Mouse (Mus musculus) heart, postnatal 4 days (tissue): ENCODE results near the gene Cers6. TPM values are rescaled to one million over a fixed set of nuclear protein-coding genes. Genes with fewer than 3 reads are reported as not detected.

Experiments
- DNase-seq: peaks from one replicate; pipeline ENCODE4 v3.0.0; 2021
- total RNA-seq, 2 experiments: library from RNA; stranded (reverse); gene quantifications; 2 replicates each; pipeline ENCODE4 v1.2.3; 2021

The Cers6 gene
- total RNA-seq, 2 experiments from 2014 or later = 20.7 to 24.4 TPM

DNA sequence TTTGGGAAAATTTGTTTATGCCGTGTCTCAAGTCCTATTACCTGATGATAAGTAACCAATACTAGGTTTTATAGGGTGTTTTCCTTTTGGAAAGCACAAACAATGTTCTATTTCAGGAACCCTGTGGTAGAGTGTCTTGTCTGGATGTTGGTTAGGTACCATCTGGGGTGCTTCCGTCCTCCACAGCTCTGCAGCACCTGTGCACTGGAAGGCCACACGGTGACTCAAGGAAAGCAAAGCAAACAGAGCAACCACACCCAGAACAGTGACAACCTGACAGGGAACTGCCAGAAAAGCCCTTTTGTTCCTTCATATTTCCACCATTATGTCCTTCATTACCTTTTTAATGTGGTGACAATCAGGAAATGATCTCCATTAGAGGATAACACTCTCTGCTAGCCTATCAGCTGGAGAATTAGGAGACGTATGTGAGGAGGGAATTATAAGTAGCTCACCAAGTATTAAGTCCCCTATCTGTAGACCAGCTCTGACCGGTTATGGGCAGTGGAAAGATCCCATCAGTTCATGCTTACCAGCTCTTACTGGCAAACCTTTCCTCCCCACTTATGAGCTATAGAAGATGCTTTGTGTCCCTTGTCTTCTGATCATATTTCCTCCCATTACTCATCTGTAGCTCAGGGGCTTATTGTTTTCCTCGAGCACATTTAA, 158.7 kb downstream of the Cers6 start:
- no peak for DNase-seq

DNA sequence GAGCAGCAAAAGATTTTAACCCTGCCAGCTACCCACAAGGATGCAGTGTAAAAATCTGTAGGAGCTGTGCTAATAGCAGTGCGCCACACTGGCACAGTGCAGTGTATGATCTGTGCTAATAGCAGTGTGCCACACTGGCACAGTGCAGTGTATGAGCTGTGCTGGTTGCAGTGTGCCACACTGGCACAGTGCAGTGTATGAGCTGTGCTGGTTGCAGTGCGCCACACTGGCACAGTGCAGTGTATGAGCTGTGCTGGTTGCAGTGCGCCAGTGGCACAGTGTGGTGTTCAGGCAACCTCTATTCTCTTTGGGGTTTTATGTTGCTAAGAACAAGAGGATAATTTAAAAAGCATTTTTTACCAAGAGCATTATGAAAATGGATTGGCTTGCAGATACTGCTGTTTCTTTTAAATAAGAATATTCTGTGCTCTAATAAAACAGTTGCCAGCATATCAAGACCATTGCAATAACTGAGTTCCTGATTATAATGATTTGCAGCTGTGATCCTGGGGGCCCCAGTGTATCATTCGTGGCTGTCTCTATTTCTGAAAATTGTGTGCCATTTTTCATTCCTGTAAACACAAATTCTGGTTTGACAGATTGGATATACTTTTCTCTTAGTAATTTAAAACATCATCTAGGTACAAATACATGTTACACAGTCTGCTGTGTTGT, 159.5 kb downstream of the Cers6 start:
- no peak for DNase-seq

DNA sequence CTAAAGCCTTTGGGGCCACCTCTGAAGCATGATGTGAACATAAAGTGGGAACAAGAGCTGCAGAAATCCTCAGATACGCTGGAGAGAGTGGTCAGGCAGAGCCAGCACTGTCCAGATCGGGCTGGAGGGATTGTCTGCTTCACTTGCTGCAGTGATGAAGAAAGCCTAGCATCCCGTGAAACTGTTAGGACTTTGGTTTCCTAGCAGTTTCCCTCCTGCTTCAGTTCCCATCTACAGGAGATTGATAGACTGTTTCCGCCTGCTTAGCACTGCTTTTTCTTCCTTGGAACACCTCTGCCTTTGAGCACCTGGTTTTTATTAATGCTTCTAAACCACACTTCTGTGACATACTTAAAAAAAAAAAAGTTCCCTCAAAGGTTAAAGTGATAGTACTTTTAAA, 160.3 kb downstream of the Cers6 start:
- no peak for DNase-seq

DNA sequence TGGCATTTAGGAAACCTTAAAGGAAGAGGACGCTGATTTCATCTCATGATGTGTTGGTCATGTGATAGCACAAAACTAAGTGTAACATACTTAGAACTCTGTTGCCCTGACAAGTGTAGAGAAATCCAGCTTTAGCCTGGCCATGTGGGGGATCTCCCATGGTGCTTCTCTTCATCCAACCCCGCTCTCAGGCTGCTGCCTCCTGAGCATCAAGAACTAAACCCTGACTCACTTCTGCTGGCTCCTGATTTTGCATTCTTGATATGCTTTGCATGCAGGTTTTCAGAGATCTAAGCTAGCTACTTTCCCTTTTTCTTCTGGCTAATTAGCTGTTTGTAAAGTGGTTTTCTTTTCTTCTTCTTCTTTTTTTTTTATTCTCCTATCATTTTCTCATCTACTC, 163.6 kb downstream of the Cers6 start:
- no peak for DNase-seq

DNA sequence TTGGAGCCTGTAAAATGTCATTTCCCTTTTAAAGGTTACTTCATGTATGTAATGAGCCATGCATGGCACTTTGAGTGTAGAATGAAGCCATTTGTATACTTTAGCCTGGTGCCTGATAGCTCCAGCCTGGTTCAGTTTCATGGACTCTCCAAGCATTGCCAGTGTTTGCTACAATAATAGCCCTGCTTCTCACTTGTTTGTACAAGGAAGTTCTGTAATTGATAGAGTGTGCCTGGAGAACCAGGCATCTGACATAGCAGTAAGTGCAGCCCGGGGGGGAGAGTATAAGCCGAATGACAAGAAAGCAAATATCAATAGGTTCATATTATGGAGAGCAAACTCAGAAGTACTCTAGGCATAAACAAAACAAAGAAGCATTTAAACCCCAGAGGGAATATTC, 171.3 kb downstream of the Cers6 start:
- DNase-seq = no peak

DNA sequence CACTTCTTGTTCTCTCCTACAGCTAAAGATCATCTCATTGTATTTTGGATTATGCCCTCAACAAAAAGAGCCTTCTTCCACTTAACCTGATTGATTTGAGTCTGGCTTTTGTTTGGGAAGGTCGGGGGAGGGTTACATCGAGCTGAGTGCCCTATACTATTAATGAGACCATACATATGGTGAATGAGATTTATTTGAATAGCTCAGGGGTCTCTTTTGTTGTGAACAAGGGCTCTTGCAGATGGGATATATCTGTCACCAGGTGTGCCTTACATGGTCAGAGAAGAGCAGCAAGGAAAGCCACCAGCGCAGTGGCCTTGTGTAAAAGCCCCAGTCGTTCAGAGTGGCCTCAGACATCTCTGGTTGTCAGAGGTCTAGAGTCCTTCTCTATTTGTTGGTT, 174.2 kb downstream of the Cers6 start:
- DNase-seq = no peak

DNA sequence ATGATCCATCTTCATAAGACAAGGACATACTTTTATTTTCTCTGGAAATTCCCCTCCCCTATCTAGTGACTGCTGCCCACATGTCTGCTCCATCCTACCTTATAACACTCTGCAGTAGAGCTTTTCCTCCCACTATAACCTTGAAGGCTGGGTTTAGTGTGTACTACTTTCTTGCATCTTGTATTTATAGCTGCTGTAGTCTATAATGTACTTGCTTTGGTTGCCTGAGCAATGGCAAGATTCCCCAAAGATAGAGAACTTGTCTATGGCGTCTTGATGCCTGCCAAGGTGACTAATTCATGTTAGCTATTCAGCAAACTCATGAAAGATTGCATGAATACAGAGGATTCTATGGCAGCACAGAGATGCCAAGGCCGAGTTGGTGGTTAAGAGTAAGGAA, 176.1 kb downstream of the Cers6 start:
- DNase-seq = no peak

DNA sequence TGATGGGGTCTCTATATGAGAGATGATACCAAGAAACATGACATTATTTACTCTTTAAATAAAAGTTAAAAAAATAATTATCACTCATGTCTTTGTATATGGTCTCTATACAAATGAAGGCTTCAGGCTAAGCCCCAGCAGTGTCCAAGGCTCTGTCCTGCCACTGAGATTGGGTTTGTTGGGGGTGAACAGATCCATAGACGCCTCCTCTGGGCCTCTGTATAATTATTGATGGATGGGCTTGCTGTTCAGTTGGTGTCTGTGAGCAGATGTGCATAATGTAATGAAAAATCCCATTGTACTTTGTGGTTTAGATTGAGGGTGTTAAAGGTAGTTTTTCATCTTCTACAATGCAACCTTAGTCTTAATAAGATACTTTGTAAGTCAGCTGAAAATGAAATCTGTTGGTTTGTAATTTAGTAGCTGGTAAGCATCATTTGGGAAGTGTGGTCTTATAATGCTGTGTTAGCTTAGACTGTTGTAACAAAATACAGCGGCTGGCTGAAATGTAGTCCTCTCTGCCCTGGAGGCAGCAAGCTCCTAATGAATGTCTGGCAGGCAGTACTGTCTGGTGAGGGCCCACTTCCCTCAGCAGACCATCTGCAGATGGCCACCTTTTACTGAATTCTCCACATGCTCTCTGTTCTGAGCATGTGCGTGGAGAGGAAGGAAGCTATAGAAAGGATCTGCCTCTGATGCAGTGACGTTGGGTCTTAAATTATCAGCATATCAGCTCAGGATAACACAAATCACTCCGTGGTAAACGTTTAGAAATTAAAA, 181.3 kb downstream of the Cers6 start:
- no peak for DNase-seq

DNA sequence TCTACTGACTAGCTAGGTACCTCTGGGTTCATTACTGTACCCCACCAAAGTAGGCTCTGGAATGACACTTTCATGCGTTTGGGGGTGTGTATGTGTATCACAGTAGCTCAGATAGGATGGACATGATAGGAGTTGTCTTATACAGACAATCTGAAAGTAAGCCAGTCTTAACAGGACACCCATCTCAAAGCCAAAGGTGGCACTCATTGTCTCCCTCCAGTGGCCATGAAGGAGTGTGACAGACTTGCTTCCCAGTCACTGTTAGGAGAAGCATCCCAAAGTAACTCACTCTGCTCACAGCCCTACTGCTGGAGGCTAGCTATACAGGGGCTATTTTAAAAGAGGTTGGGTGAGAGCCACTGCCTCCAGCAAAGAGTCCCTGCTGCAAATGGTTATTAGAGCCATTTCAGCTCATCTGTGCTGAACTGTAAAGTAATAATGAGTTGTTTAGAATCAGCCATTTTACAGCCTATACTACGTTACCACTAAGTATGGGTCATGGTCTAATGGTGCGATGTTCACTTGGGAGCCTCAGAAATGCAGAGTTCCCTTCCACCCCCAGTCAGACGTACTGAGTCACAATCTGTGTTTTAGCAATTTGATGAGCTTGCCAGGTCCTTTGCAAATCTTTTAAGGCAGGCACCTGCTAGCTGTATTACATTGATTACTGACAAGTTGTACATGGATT, 182.3 kb downstream of the Cers6 start:
- DNase-seq = peak; percentile 59

DNA sequence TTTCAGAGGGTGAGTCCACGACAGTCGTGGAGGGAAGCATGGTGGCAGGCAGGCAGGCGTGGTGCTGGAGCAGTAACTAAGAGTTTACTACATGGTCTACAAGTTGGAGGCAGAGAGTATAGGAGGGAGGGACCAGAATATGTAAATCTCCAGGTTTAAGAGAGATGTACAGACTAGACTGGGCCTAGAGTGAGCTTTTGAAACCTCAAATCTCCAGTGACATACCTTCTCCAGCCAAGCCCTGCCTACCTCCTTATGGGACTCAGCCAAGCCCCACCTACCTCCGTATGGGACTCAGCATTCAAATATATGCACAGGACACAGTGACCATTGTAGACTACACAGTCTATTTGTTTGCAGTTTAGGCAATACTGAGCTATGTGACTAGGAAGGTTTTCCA, 184.7 kb downstream of the Cers6 start:
- DNase-seq = no peak

DNA sequence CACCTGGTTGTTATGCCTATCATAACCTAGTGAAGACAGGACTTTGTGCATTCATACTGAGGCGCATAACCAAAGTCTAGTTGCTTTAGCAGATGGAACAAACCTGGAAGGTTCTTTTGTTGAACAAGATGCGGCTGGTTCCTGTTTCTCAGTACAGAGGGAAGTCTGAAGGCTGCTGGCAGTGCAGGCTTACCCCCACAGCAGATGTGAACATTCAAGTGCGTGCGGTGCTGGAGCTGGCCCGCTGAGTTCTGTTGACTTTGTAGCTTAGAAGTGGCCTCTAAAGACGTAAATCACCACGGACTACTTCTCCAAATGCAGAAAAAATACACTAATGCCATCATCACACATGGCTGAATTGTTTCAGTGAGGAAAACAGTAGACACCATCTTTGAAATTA, 186.1 kb downstream of the Cers6 start:
- DNase-seq = no peak

DNA sequence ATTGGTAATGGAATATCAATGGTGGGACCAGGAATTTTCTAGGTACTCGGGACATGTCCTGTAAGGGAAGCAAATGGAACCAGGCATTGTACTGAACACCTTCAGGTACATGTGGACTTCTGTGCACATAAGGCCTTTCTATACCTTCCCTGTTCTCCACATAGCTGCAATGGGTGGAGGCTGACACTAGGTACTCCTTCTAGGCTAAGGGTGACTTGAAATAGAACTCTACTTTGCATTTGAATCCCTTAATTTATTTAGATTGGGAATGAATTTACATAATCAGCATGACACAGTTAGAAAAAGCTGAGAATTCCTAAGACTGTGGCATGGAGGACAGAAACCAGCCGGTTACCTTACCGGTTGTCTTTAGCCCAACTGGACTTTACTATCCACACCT, 186.6 kb downstream of the Cers6 start:
- no peak for DNase-seq

DNA sequence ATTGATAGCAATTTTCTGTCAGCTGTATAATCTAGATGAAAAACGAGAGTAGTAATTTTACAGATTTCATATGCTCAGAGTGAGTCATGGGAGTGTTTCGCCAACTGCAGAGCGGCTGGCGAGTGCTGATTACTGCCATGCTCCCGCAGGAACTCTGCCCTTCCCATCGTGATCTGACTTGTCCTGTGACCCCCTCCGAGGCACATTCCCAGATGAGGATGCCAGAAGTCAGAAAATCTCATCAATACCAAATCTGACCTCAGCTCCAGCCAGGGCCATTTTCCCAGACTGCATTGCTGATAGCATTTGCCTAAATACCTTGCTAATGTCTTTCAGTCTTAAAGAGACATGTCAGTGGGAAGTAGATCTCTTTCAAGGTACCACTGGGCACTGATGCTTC, 187.9 kb downstream of the Cers6 start:
- no peak for DNase-seq

DNA sequence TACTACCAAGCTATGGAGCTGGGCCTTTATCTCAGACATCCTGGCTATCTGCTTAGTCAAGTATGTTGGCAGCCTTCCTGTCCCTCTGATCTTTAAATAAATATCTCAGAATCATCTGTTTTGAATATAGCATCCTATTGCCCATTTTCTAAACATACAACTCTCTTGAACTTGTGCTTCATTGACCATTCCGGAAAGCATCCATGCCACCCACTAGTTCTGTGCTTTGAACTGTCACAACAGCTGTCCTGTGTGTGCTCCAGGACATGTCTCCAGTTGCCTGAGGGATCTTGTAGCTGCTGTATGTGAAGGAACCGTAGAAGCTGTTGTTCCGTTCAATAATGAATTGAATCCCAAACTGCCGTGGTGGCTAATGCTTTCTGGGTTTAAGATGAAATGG, 188.9 kb downstream of the Cers6 start:
- DNase-seq = no peak

DNA sequence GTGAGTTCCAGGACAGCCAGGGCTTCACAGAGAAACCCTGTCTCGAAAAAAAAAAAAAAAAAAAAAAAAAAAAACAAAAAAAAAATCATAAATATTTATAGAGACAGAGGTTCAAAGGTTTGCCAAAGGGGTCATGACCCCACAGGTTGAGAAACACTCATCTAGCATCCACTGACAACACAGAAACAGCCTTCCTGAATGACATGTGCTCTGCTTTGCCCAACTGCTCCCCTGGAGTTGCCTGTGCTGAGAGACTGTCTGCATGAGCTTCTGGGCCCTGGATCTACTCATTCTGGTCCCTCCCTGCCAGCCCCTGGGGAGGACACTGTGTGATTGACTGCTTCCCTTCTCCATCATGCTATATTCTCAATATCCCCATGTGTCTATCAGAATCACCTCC, 190.4 kb downstream of the Cers6 start:
- DNase-seq = no peak

DNA sequence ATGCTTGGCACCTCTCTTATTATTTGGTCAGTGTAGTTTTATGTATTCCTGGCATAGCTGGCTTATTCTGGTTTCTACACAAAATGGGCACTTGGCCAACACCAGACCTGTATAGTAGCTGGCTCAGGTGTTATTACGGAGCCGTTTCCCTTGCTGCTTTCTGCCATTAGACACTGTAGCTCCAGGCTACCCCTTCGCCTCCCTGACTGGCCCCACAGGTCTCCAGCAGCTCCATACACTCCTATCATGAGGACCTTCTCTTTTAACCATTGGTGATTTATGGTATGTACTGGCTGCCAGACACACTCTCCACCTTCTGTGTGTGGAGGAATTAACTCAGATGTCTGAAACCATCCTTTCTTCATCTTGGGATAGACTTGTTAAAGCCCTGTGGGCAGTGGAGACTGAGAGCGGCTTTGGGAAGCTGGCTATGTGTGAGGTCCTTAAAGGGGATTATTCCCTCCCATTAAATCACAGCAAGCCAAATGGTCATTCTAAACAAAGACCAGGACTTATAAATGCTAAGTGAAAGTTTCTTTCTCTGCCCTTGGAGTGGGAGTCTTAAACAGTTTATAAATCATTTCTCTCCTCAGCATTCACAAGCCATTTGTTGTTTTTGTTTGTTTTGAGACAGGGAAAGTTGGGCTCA, 192.1 kb downstream of the Cers6 start:
- no peak for DNase-seq

DNA sequence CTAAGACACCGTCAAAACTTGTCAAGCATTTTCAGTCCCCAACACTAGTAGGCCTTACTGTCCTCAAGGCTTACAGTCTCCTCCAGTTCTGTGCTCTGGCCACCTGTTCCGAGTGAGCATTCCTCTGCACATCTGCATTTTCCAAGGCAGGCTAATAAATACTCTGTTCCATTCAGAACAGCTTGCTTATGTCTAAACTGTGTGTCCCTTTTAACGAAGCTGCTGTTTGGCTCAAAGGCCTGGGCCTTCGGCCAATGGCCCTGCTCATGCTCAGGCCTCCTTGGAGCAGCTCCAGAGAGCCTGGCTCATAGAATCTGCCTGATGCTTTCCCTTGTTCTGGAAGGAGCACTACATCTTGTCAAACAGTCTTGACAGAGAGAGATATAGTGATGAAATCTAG, 193.0 kb downstream of the Cers6 start:
- peak; percentile 89 for DNase-seq

DNA sequence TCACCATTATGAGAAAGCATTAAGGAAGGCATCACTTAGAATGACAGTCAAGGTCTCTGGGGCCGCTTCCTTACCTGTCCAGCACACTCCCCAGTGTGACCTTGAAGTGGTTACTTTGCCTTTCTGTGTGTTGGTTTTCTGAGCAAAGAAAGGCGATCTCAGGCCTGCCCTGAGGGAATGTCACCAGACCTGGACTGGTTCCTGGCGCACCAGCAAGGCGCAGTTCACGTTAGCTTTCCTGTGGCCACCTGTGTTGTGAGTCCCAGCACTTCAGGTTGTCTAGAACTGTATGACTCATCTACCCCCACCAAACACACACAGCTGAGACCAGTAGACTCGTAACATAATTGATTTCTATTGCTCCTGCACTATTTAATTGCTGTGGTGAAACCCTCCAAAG, 193.9 kb downstream of the Cers6 start:
- DNase-seq = no peak

DNA sequence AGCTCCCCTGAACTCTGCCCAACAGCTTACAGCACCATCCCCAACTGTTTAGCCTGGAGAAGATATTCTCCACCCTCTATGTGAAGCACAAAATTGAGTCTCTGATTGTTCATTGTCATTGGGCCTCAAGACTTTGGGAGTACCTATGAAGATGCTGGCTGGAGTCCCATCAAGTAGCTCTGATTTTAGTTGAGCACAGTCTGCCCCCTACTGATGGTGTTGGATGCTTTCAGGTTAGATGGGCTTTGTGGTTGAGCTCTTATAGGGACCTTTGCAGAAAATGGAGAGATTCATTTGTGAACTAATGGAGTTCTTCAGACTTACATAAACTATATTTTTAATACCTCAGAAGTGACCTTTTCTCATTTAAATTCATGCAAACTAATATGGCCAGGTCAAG, 200.1 kb downstream of the Cers6 start:
- no peak for DNase-seq

DNA sequence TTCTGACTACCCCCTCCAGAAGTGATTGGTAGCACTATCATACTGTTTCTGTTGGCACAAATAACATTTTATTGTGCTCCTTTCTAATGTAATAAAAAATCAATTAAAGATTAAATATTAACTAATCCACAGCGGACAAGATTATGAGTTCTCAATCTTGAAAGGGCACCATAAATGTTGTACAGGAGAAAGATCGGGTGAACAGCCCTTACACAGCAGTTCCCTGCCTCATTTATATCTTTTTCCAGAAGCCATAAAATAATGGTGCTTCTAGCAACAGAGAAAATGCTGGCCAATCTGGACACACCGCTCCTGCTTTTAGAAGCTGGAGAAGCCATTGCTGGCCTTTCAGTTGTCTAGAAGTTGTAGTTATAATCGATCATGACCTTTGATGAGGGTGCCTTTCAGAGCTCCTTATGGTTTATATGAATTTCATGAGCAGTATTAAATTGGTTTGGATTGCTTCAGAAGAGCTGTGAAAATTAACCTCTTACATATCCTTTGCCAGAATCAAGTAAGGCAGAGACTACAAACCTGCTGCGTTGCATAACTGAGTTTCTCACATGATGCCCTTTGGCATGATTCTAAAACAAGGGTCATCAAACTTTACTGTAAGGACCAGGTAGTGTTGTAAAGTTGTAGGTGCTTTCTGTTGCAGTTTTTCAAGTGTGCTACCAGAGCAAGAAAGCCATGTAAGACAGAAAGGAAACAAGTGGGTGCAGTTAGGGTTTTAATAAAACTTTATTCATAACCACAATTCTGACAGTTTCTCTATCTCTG, 200.9 kb downstream of the Cers6 start:
- no peak for DNase-seq

DNA sequence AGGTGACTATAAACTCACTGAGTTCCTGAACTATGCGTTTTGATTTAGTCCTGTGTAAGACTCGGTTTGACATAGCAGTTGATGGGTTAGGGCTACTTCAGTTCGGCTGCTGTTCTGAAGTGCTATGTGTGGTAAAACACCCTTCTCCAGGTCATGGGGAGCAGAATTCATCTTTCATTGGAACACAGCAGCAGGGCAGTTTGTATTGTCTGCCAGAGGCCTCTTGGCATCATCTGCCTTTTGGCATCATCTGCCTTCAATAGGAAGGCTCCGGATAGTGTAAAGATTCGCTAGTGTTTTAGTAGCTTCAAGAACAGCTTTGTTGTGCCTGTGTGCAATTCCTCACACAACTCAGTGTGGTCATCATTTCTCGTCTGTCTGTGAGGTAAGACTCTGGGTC, 203.5 kb downstream of the Cers6 start:
- DNase-seq = no peak
